Mouse (Mus musculus): ENCODE results near the gene Tspo.

DNA sequence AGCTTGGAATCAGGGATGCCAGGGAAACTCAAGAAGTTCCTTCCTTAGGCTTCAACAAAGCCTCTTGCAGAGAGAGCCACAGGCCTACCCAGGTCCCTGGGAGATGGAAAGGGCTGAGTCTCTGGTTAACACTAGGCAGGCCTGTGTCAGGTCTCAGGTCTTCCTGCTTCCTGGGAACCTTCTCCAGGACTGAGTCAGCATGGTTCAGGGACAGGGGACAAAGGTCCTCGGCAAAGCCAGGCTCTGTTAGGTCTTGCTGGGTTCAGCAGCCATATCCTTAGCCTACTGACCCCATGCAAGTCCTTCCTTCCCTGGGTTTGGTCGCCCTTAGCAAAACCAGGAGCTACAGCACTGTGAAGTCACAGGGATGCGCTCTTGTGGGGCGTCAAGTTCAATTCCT is 27.4 kb downstream of the Tspo start:
- TF ChIP-seq POLR2A (IDR thresholded peaks at IDR 0.05; ENCODE audit: insufficient read depth, low read depth, low read length), result no peak
- no peak for TF ChIP-seq CTCF (IDR thresholded peaks at IDR 0.05; ENCODE audit: insufficient read depth, low read depth, low read length)
